Mouse (Mus musculus): ENCODE measurements around the gene Vmn1r213. TPM values are rescaled to one million over a fixed set of nuclear protein-coding genes. Genes with fewer than 3 reads are reported as not detected.

Vmn1r213 gene
- polyA plus RNA-seq (2012; rRNA removed; ENCODE audit: low replicate concordance): not detected in 2 replicates

GRCm38 (mm10) chr13:23007356-23007755 lies at the start of gene Vmn1r213:
Gene Vmn1r213, plus strand, starts transcription at chr13:23007656.

GRCm38 (mm10) chr13:23030118-23030517 lies 22.7 kb downstream of the Vmn1r213 start, which contains the start of gene Vmn1r214:
Gene Vmn1r214, plus strand, starts transcription at chr13:23030418.

Other genes starting within 250 kb of the Vmn1r213 start
- not detected in 2 replicates for gene Vmn1r208, start 230.3 kb upstream of the Vmn1r213 start, polyA plus RNA-seq (2012; rRNA removed; ENCODE audit: low replicate concordance)
- not detected in 2 replicates for gene Vmn1r209, start 198.0 kb upstream of the Vmn1r213 start, polyA plus RNA-seq (2012; rRNA removed; ENCODE audit: low replicate concordance)
- gene Vmn1r210, start 176.3 kb upstream of the Vmn1r213 start, polyA plus RNA-seq (2012; rRNA removed; ENCODE audit: low replicate concordance): not detected in 2 replicates
- not detected in 2 replicates for gene Vmn1r211, start 150.1 kb upstream of the Vmn1r213 start, polyA plus RNA-seq (2012; rRNA removed; ENCODE audit: low replicate concordance)
- gene Vmn1r212, start 123.5 kb upstream of the Vmn1r213 start, polyA plus RNA-seq (2012; rRNA removed; ENCODE audit: low replicate concordance): not detected in 2 replicates
- not detected in 2 replicates for gene Vmn1r214, start 22.8 kb downstream of the Vmn1r213 start, polyA plus RNA-seq (2012; rRNA removed; ENCODE audit: low replicate concordance)
- gene Vmn1r215, start 60.4 kb downstream of the Vmn1r213 start, polyA plus RNA-seq (2012; rRNA removed; ENCODE audit: low replicate concordance): not detected in 2 replicates
- gene Vmn1r217, start 110.6 kb downstream of the Vmn1r213 start, polyA plus RNA-seq (2012; rRNA removed; ENCODE audit: low replicate concordance): not detected in 2 replicates
- gene Vmn1r218, start 125.5 kb downstream of the Vmn1r213 start, polyA plus RNA-seq (2012; rRNA removed; ENCODE audit: low replicate concordance): not detected in 2 replicates
- not detected in 2 replicates for gene Vmn1r219, start 151.7 kb downstream of the Vmn1r213 start, polyA plus RNA-seq (2012; rRNA removed; ENCODE audit: low replicate concordance)
- not detected in 2 replicates for gene Vmn1r220, start 180.3 kb downstream of the Vmn1r213 start, polyA plus RNA-seq (2012; rRNA removed; ENCODE audit: low replicate concordance)
- not detected in 2 replicates for gene Vmn1r221, start 206.5 kb downstream of the Vmn1r213 start, polyA plus RNA-seq (2012; rRNA removed; ENCODE audit: low replicate concordance)
- not detected in 2 replicates for gene Vmn1r222, start 228.3 kb downstream of the Vmn1r213 start, polyA plus RNA-seq (2012; rRNA removed; ENCODE audit: low replicate concordance)
- gene Vmn1r223, start 239.5 kb downstream of the Vmn1r213 start, polyA plus RNA-seq (2012; rRNA removed; ENCODE audit: low replicate concordance): not detected in 2 replicates